Mouse (Mus musculus) neural tube, embryonic 12.5 days (tissue): ENCODE measurements around the gene Nav2. TPM values are rescaled to one million over a fixed set of nuclear protein-coding genes. Genes with fewer than 3 reads are reported as not detected.

Experiments used
- ATAC-seq: fragments of 200-750 bp; cut with Nextera tagmentation; 2 replicates; pipeline ENCODE4 v1.8.0; 2017; ENCODE audit warnings: low read depth, mild to moderate bottlenecking, moderate TSS enrichment, moderate library complexity; ENCODE audit not compliant: low FRiP score
- H3K27ac ChIP-seq: fragments of 300-500 bp; sonication (generic); 2 replicates; pipeline ENCODE4 v1.5.1; 2016
- H3K27me3 ChIP-seq: fragments of 300-500 bp; sonication (generic); replicated peaks from 2 replicates; pipeline ENCODE4 v1.6.1; 2016; ENCODE audit warnings: mild to moderate bottlenecking
- H3K36me3 ChIP-seq: fragments of 300-500 bp; sonication (generic); 2 replicates; pipeline ENCODE4 v1.6.1; 2016; ENCODE audit warnings: mild to moderate bottlenecking
- H3K4me1 ChIP-seq: fragments of 300-500 bp; sonication (generic); 2 replicates; pipeline ENCODE4 v1.6.1; 2016
- H3K4me2 ChIP-seq: fragments of 300-500 bp; sonication (generic); replicated peaks from 2 replicates; pipeline ENCODE4 v1.6.1; 2016; ENCODE audit warnings: mild to moderate bottlenecking
- H3K4me3 ChIP-seq: fragments of 300-500 bp; sonication (generic); 2 replicates; pipeline ENCODE4 v1.5.1; 2016
- H3K9ac ChIP-seq: fragments of 300-500 bp; sonication (generic); 2 replicates; pipeline ENCODE4 v1.6.1; 2016; ENCODE audit warnings: mild to moderate bottlenecking
- H3K9me3 ChIP-seq: fragments of 300-500 bp; sonication (generic); 2 replicates; pipeline ENCODE4 v1.6.1; 2016; ENCODE audit warnings: mild to moderate bottlenecking
- WGBS: fragments of 180-500 bp; shearing (Covaris S2); methylation state at CpG from one replicate; pipeline ENCODE4 v1.1.7; 2016; 5-methylcytosine and 5-hydroxymethylcytosine counted together
- polyA plus RNA-seq: library from polyadenylated mRNA; unstranded; fragments of >200 nt; fragmentation: Nextera tagmentation; extraction: Ambion mirVana; gene quantifications from 2 replicates; pipeline ENCODE4 v1.2.1, GENCODE M21; 2016

Nav2 gene
- polyA plus RNA-seq, 1 experiment from 2014 or later = 25.2 TPM

DNA sequence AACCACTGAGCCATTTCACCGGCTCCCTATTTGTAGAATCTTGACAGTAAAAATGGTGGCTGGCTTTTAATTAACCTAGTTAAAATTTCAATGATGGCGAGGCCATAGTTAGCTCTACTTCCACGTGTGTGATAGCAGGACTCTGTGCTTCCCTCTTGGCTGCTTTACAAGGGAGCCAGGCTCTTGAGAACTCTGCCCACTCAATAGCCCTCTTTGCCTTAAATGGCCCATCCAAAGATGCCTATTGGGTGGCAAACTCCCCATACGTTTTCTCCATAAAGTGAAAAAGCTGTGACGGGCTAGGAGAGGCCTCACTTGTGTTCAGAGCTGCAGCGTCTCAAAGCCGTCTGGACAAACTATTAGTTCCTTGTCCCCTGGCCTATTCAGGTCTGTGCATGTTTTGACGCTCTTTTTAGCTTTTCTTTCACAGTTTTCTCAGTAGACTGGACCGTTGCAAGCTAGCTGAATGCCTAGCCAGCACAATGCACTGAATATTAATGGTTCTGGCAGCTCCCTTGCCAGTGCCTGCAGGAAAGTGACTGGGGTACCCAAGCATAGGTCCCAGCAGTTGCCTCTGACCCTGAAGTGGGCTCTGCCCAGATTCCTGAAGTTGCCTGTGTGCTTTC lies 453.1 kb downstream of the Nav2 start:
- Histone ChIP-seq H3K4me3 (no peak overlapping the region), H3K36me3 (no peaks in the 10 kb centered on the region), H3K27me3 (no peaks in the 10 kb centered on the region), H3K4me1 (peaks cover 26% of the 10 kb centered on the region), H3K9me3 (no peaks in the 10 kb centered on the region), H3K27ac (no peak overlapping the region), H3K9ac (no peak overlapping the region), H3K4me2 (no peak overlapping the region; the same call in 1 of the 2 replicates)
- 31% methylated on average over 9 of the region's 9 CpGs for WGBS
- ATAC-seq = peak; percentile 73

DNA sequence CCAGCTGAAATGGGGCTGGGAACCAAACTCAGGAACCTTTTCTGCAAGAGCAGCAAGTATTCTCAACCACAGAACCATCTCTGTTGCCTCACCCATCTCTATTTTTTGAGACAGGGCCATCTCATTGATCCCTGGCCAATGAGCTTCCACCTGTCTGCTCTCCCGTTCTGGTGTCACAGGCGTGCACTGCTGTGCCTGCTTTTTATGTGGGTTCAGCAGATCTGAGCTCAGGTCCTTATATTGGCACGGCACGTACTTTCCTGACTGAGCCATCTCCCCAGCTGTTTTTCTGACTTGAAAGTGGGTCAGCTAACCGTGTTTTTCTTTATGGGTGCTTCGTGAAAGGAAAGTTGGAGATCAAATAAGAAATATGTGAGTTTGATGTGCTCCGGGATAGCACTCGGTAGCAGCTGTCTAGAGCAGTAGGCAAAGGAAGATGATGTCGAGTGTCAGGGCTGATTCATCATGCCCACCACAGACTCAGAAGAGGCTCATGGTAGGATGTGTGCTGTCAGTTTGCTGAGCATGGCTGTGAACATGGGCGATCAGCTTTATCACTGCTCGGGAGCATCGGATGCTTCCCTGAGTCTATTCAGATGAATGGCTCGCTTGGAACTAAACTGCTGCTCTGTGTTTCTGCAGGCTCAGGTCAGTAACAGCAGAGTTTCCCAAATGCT lies 456.1 kb downstream of the Nav2 start:
- H3K4me3 ChIP-seq = no peak overlapping the region
- no peaks in the 10 kb centered on the region for H3K9me3 ChIP-seq
- no peak overlapping the region for H3K4me2 ChIP-seq
- H3K27ac ChIP-seq = no peak overlapping the region
- H3K27me3 ChIP-seq = no peaks in the 10 kb centered on the region
- H3K4me1 ChIP-seq = peaks cover 38% of the 10 kb centered on the region
- no peak overlapping the region for H3K9ac ChIP-seq
- no peak for ATAC-seq
- no peaks in the 10 kb centered on the region for H3K36me3 ChIP-seq
- WGBS = 88% methylated on average over 13 of the region's 13 CpGs

DNA sequence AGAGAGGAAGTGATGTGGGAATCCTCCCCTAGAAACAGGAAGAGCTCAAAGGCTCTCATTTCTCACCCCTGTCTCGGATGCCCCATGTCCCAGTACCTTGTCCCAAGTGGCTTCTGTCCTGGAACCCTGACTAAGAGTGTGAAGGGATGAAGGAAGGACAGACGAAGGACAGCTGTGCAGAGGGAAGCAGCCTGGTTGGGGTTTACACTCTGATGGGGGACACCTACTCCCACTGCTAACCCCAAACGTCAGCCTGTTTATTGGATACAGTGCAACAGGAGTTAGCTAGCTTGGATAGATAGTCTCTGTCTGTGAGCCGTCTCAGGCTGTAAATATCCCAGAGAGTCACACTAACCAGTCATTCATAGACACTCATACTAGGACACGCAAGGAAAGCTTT lies 460.1 kb downstream of the Nav2 start:
- WGBS = 75% methylated on average over 5 of the region's 5 CpGs
- no peaks in the 10 kb centered on the region for H3K9me3 ChIP-seq
- H3K4me3 ChIP-seq = no peak overlapping the region
- H3K4me1 ChIP-seq = peaks cover 15% of the 10 kb centered on the region
- no peak for ATAC-seq
- no peaks in the 10 kb centered on the region for H3K36me3 ChIP-seq
- H3K27ac ChIP-seq = no peak overlapping the region
- no peak overlapping the region for H3K4me2 ChIP-seq
- no peak overlapping the region for H3K9ac ChIP-seq
- no peaks in the 10 kb centered on the region for H3K27me3 ChIP-seq

DNA sequence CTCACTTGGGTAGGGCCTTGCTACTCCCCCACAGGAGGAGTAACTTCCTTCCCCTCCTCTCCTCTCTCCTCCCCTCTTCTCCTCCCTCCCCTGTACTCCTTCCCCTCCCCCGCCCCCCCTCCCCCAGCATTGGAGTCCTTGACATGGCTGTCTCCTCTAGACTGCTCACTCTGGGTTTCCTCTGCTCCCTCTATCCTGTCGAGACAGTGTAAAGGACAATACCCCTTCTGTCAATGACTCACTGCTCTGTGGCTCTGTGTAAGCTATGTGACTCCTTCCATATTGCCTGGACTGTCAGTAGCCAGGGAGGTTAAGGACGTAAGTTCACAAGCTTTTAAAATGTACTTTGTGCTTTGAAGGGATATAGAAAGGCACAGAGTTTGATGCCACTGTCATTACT lies 460.5 kb downstream of the Nav2 start:
- H3K27ac ChIP-seq = no peak overlapping the region
- no peak overlapping the region for H3K4me3 ChIP-seq
- no peaks in the 10 kb centered on the region for H3K27me3 ChIP-seq
- no peaks in the 10 kb centered on the region for H3K36me3 ChIP-seq
- H3K9me3 ChIP-seq = no peaks in the 10 kb centered on the region
- no peak overlapping the region for H3K9ac ChIP-seq
- ATAC-seq = no peak
- 67% methylated on average over 3 of the region's 3 CpGs for WGBS
- H3K4me2 ChIP-seq = no peak overlapping the region
- peaks cover 18% of the 10 kb centered on the region for H3K4me1 ChIP-seq

DNA sequence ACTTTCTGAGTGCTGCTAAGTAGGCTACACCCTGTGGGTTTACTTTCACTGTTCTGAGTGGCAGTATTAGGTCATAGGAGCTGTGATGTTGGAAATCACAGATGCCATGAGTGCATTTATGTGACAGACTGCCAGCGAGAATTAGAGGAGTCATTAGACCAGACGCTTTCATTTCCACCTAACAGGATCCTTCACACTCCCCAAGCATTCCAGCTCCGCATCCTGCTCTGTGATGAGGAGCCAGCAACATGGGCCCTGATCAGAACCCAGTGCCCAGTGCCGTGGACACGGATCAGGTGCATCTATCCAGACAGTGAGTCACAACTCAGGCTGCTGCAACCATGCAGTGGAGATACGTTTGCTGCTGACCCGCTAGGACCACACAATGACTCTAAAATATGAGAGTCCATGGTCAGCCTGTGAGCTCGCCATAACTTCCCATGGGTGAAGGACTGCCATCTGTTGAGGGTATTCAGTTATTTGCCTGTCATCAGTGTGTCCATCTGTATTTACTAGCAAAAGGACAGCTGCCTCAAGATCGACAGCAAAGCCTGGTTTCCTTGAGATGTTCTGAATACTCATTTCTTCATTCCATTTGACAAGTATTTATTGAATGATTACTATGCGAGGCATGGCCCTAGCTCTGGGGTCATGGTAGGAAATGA lies 461.4 kb downstream of the Nav2 start:
- no peak overlapping the region for H3K4me2 ChIP-seq
- no peaks in the 10 kb centered on the region for H3K36me3 ChIP-seq
- peaks cover 27% of the 10 kb centered on the region for H3K4me1 ChIP-seq
- WGBS = 85% methylated on average over 10 of the region's 10 CpGs
- H3K9ac ChIP-seq = no peak overlapping the region
- H3K9me3 ChIP-seq = no peaks in the 10 kb centered on the region
- no peak overlapping the region for H3K4me3 ChIP-seq
- no peak overlapping the region for H3K27ac ChIP-seq
- ATAC-seq = no peak
- H3K27me3 ChIP-seq = no peaks in the 10 kb centered on the region

DNA sequence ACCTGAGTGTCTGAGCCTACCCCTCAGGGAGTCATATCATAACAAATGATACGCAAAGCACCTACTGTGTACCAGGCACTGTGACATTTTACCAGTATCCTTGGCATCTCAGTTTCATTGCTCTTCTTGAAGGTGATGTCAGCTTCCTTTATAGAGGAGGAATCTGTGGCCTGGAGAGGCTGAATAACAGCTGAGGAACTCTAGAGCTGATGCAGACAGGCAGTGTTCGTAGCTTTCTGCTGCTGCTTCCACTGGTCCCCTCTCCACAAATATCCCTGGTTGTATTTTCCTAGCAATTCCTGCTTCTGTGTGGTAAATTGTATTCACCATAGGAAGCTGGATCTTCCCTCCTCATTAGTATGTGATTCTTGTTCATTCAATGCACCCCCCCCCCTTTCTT lies 462.8 kb downstream of the Nav2 start:
- peaks cover 41% of the 10 kb centered on the region for H3K4me1 ChIP-seq
- 92% methylated on average over 2 of the region's 2 CpGs for WGBS

DNA sequence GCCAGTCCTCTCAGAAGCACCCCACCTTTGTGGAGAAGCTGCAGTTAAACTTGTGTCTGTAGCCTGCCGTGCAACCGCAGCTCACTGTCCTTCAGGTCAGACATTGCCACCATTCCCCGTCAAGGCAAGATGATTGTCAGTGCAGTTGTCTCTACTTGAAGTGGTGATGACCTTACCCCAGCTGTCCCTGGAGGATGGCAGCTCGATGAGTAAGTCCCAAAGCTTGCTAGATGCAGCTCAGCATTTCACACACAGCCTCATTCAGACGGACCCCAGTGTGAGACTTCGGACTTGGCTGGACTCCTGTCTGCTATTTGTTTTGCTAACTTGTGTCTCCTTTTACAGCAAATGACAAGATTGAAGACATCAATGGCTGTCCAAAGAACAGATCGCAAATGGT lies 463.5 kb downstream of the Nav2 start:
- Histone ChIP-seq H3K27me3 (no peaks in the 10 kb centered on the region), H3K4me2 (no peak overlapping the region), H3K27ac (no peak overlapping the region), H3K36me3 (no peaks in the 10 kb centered on the region), H3K9ac (no peak overlapping the region), H3K9me3 (no peaks in the 10 kb centered on the region), H3K4me3 (no peak overlapping the region), H3K4me1 (peaks cover 42% of the 10 kb centered on the region)
- ATAC-seq = no peak
- WGBS = 76% methylated on average over 7 of the region's 7 CpGs

More for the DNA sequence above, 462.8 kb downstream of the Nav2 start:
- Histone ChIP-seq H3K9me3 (no peaks in the 10 kb centered on the region), H3K9ac (no peak overlapping the region), H3K4me3 (no peak overlapping the region), H3K36me3 (no peaks in the 10 kb centered on the region), H3K27me3 (no peaks in the 10 kb centered on the region), H3K27ac (no peak overlapping the region), H3K4me2 (no peak overlapping the region)
- no peak for ATAC-seq

DNA sequence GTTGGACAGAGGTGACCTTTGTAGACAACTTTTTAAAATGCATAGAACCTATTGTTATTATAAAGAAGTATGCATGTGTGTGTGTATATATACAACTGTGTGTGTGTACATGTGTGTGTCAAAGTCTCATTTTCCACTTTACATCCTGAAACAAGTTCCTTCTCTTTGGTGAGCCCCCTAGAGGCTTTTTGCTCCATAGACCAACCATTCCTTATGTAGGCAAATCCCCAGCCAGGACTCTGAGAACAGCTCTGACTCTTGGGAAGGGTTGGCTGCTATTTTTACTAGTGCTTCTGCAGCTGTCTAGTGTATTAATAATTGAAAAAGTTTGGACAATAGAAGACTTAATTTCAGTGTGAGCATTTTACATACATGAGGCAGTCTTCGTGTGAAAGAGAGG lies 464.7 kb downstream of the Nav2 start:
- H3K4me3 ChIP-seq = no peak overlapping the region
- H3K9ac ChIP-seq = no peak overlapping the region
- H3K27me3 ChIP-seq = no peaks in the 10 kb centered on the region
- no peak for ATAC-seq
- 83% methylated on average over 1 of the region's 1 CpGs for WGBS
- H3K36me3 ChIP-seq = 0 out of 2 replicates have a peak, but pooled peaks cover 4% of the 10 kb centered on the region
- no peaks in the 10 kb centered on the region for H3K9me3 ChIP-seq
- peaks cover 44% of the 10 kb centered on the region for H3K4me1 ChIP-seq
- H3K4me2 ChIP-seq = no peak overlapping the region
- no peak overlapping the region for H3K27ac ChIP-seq

DNA sequence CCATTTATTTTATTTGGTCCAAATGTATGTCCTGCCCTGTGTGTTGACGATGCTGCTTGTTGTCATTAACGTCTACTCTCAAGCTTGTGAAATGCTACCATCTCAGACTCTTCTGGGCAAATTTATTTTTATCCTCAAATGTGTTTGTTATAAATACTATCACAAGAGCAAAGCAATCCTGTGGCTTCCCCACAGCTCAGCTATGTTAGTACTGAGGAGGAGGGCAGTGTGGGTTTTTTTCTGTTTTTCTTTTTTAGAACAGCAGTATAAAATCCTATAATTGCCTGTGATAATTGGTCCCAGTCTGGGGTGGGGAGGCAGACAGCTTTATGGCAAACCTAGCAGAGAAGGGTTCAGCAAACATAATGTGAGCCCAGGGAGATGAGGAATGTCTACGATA lies 465.1 kb downstream of the Nav2 start:
- ATAC-seq = no peak
- no peak overlapping the region for H3K27ac ChIP-seq

DNA sequence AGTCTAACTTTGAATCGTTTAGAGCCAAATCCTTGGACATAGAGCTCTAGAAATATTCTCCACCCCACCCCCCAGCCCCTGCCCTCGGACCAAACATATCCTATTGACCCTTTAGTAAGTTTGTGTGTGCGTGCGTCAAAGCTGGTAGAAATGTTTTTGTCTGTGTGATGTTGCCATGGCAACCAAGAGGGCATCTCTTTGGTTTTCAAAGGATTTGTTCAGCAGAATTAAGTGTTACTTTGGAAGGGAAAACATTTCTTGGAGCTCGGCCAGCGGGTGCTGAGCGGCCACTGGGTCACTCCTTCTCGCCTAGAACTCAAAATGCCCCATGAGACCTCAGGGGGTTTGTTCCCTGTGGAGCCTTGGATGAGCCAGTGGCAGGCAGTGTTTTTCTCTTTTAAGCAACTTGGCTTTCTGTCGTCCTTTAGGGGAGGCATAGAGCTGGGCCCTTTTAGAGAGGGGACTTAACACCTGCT lies 467.0 kb downstream of the Nav2 start:
- Histone ChIP-seq H3K27me3 (no peaks in the 10 kb centered on the region), H3K27ac (no peak overlapping the region), H3K4me1 (peaks cover 34% of the 10 kb centered on the region), H3K4me3 (no peak overlapping the region), H3K36me3 (0 out of 2 replicates have a peak, but pooled peaks cover 4% of the 10 kb centered on the region), H3K4me2 (no peak overlapping the region), H3K9ac (no peak overlapping the region), H3K9me3 (no peaks in the 10 kb centered on the region)
- 12% methylated on average over 9 of the region's 9 CpGs for WGBS
- ATAC-seq = peak; percentile 50; the same call in 1 of the 2 replicates

More for the DNA sequence above, 465.1 kb downstream of the Nav2 start:
- Histone ChIP-seq H3K4me1 (peaks cover 40% of the 10 kb centered on the region), H3K9me3 (no peaks in the 10 kb centered on the region), H3K4me3 (no peak overlapping the region), H3K36me3 (0 out of 2 replicates have a peak, but pooled peaks cover 4% of the 10 kb centered on the region), H3K9ac (no peak overlapping the region), H3K4me2 (no peak overlapping the region), H3K27me3 (no peaks in the 10 kb centered on the region)
- WGBS = 74% methylated on average over 3 of the region's 3 CpGs

DNA sequence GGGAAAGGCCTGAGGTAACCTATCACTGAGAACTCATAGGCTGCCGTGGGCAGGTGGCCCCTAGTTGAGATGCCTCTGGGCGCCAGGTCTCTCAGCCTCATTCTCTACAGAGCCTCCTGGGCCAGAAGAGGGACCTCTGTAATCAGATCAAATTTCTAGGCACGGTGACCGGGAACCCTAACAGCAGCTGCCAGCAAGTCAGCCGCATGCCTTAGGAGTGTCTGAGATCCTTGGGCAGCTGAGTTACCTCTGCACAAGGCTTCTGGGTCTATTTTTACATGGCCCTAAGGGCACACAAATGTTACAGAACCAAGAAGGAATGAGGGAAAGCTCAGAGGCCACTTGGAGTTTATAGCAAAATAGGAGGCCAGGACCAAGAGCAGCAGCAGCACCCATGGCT lies 470.1 kb downstream of the Nav2 start:
- peaks cover 40% of the 10 kb centered on the region for H3K4me1 ChIP-seq
- H3K9ac ChIP-seq = no peak overlapping the region
- no peaks in the 10 kb centered on the region for H3K9me3 ChIP-seq
- no peaks in the 10 kb centered on the region for H3K27me3 ChIP-seq
- no peak overlapping the region for H3K27ac ChIP-seq
- no peak for ATAC-seq
- H3K36me3 ChIP-seq = 0 out of 2 replicates have a peak, but pooled peaks cover 4% of the 10 kb centered on the region
- no peak overlapping the region for H3K4me2 ChIP-seq
- WGBS = 85% methylated on average over 5 of the region's 5 CpGs
- H3K4me3 ChIP-seq = no peak overlapping the region

DNA sequence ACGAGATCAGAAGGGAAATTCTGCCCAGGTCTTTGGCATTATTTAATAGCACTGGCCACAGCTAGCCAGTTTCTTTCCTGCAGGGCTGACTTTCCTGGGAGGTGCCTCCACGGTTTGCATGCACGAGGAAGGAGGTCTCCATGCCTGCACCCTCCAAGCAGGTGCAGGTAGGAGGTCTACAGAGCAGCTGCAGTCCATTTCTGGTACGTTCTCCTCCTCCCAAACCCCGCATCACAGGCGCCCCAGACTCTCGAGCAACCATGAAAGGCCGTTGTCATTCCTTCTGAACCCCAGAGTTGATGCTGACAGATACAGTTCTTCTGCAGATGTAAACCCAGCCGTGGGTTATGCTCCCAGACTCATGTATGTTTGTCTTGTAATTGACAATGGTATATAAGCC lies 472.4 kb downstream of the Nav2 start:
- ATAC-seq = no peak
- peaks cover 18% of the 10 kb centered on the region for H3K4me1 ChIP-seq
- 86% methylated on average over 9 of the region's 9 CpGs for WGBS
- no peak overlapping the region for H3K4me3 ChIP-seq
- H3K27me3 ChIP-seq = no peaks in the 10 kb centered on the region
- H3K36me3 ChIP-seq = 0 out of 2 replicates have a peak, but pooled peaks cover 4% of the 10 kb centered on the region
- H3K27ac ChIP-seq = no peak overlapping the region
- H3K4me2 ChIP-seq = no peak overlapping the region
- H3K9me3 ChIP-seq = no peaks in the 10 kb centered on the region
- no peak overlapping the region for H3K9ac ChIP-seq
